Mouse (Mus musculus) kidney, embryonic 15.5 days (tissue): ENCODE results near the gene Xpo4. TPM values are rescaled to one million over a fixed set of nuclear protein-coding genes. Genes with fewer than 3 reads are reported as not detected.
A peak's percentile ranks its signal among the peaks of the same experiment; 100 is the strongest.

Experiments
- ATAC-seq: fragments of 200-750 bp; cut with Nextera tagmentation; replicated peaks from 2 replicates; pipeline ENCODE4 v1.8.0; 2017; ENCODE audit warnings: moderate TSS enrichment; ENCODE audit not compliant: low FRiP score
- H3K27ac ChIP-seq: fragments of 300-500 bp; sonication (generic); 2 replicates; pipeline ENCODE4 v1.5.1; 2015; ENCODE audit warnings: mild to moderate bottlenecking, inconsistent platforms
- H3K27me3 ChIP-seq: fragments of 300-500 bp; sonication (generic); 2 replicates; pipeline ENCODE4 v1.6.1; 2015; ENCODE audit warnings: inconsistent platforms
- H3K36me3 ChIP-seq: fragments of 300-500 bp; sonication (generic); 2 replicates; pipeline ENCODE4 v1.6.1; 2015; ENCODE audit warnings: inconsistent platforms
- H3K4me1 ChIP-seq: fragments of 300-500 bp; sonication (generic); 2 replicates; pipeline ENCODE4 v1.6.1; 2015; ENCODE audit warnings: inconsistent platforms
- H3K4me2 ChIP-seq: fragments of 300-500 bp; sonication (generic); 2 replicates; pipeline ENCODE4 v1.6.1; 2015; ENCODE audit warnings: moderate library complexity, mild to moderate bottlenecking, inconsistent platforms
- H3K4me3 ChIP-seq: fragments of 300-500 bp; sonication (generic); replicated peaks from 2 replicates; pipeline ENCODE4 v1.5.1; 2015; ENCODE audit warnings: mild to moderate bottlenecking, inconsistent platforms
- H3K9ac ChIP-seq: fragments of 300-500 bp; sonication (generic); 2 replicates; pipeline ENCODE4 v1.6.1; 2015; ENCODE audit warnings: mild to moderate bottlenecking, inconsistent platforms
- H3K9me3 ChIP-seq: fragments of 300-500 bp; sonication (generic); replicated peaks from 2 replicates; pipeline ENCODE4 v1.6.1; 2016; ENCODE audit warnings: inconsistent platforms
- WGBS: fragments of 180-500 bp; shearing (Covaris S2); methylation state at CpG from one replicate; pipeline ENCODE4 v1.1.7; 2015; ENCODE audit warnings: mixed read lengths; 5-methylcytosine and 5-hydroxymethylcytosine counted together
- polyA plus RNA-seq: library from polyadenylated mRNA; unstranded; fragments of >200 nt; fragmentation: Nextera tagmentation; extraction: Ambion mirVana; gene quantifications from 2 replicates; pipeline ENCODE4 v1.2.1, GENCODE M21; 2015

Gene Xpo4
- polyA plus RNA-seq, 1 experiment from 2014 or later, result 24.0 TPM

GRCm38 (mm10) chr14:57591830-57592229 lies 73.4 kb downstream of the Xpo4 start:
- Histone ChIP-seq H3K27ac (no peak overlapping the region), H3K36me3 (peaks cover 83% of the 10 kb centered on the region), H3K4me3 (no peak overlapping the region), H3K27me3 (no peaks in the 10 kb centered on the region), H3K4me2 (no peak overlapping the region), H3K9me3 (no peaks in the 10 kb centered on the region), H3K9ac (no peak overlapping the region), H3K4me1 (no peaks in the 10 kb centered on the region)
- ATAC-seq, result no peak
- WGBS, result 92% methylated on average over 3 of the region's 3 CpGs

- Histone ChIP-seq H3K4me2 (no peak overlapping the region), H3K27me3 (no peaks in the 10 kb centered on the region), H3K9ac (no peak overlapping the region), H3K27ac (no peak overlapping the region), H3K9me3 (0 out of 2 replicates have a peak, but pooled peaks cover 2% of the 10 kb centered on the region), H3K36me3 (peaks cover 34% of the 10 kb centered on the region), H3K4me3 (no peak overlapping the region), H3K4me1 (no peaks in the 10 kb centered on the region)
- ATAC-seq, result no peak
- 96% methylated on average over 2 of the region's 2 CpGs for WGBS
These were observed 88.7 kb downstream of the Xpo4 start for GRCm38 (mm10) chr14:57576364-57577060.

DNA sequence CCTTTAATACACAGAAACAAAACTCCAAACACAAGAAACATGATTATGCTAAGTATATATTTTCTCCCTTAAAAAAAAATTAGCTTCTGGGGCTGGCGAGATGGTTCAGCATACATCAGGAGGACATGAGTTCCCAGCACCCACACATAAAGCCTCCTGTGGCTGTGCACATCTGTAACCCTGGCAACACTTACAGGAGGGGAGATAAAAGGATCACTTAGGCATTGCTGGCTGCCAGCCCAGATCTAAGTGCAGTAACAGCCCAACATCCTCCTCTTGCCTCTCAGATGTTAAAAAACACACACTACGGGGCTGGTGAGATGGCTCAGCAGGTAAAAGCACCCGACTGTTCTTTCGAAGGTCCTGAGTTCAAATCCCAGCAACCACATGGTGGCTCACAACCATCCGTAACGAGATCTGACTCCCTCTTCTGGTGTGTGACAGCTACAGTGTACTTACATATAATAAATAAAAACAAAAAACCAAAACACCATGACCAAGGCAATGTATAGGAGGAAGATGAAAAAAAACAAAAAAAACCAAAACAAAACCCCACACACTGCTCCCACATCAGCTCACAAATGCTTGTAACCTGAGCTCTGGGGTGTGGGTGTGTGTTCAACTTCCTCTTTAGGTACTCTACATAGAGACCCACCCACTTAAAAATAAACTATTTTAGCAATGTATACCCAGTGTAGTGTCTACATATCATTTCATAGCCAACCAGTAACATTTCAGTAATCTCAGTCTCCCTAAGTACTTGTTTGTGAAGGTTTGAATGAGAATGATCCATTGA lies 90.2 kb downstream of the Xpo4 start:
- H3K27ac ChIP-seq, result no peak overlapping the region
- H3K4me2 ChIP-seq, result no peak overlapping the region
- 88% methylated on average over 6 of the region's 6 CpGs for WGBS
- H3K36me3 ChIP-seq, result peaks cover 21% of the 10 kb centered on the region
- H3K4me3 ChIP-seq, result no peak overlapping the region
- no peaks in the 10 kb centered on the region for H3K27me3 ChIP-seq
- ATAC-seq, result no peak
- 0 out of 2 replicates have a peak, but pooled peaks cover 2% of the 10 kb centered on the region for H3K9me3 ChIP-seq
- H3K9ac ChIP-seq, result no peak overlapping the region
- H3K4me1 ChIP-seq, result peaks cover 6% of the 10 kb centered on the region; the same call in 1 of the 2 replicates

DNA sequence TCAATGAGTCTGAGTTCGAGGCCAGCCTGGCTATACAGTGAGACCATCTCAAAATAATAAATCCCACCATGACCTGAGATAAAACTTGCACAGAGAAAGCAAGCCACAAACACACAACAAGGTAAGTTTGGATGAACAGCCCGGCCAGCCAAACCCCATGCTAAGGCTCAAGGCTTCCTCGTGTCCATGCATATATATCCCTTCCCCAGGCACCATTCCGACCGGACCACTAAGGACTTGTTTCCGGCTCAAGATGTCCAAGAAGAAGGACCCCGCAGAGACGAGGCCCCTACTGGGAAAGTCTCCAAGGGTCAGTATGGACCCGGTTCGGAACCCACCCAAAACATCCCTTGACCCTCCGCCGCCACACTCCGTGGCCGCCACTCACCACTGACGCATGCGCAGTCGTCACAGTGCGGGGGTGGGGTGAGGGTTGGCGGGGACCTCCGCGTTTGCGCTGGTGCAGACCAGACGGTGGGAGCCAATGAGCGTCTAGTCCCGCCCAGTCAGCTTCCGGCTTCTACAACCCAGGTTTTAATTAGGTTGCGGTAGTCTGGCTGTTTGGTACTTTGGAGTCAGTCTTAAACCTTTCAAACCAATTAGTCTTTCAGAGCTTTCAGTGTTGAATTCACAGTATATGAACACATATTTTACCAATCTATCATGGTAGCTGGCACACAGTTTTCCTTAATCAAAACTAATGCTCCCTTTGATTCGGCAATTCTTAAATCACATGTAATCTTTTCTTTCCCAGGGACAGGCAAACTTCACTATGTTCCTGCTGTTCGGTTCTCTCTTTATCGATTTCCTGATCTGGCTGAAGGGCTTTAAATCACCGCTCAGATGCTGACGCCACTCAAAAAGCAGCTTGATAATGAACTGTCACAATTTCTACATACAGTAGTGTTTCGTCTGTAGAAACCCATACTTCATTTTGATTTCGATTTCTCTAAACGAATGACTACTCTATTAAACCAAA lies 93.8 kb downstream of the Xpo4 start, which contains the start of gene Eef1akmt1:
Gene Eef1akmt1 (minus strand): TSS at position 458 of the 979 bp plus-strand sequence.
- H3K4me3 ChIP-seq, result peak within 1 kb of the TSS; percentile 79
- H3K9ac ChIP-seq, result peak within 1 kb of the TSS; percentile 59
- peaks cover 5% of the 10 kb centered on the region; the same call in 1 of the 2 replicates for H3K36me3 ChIP-seq
- peak; percentile 99 for ATAC-seq
- WGBS, result 9% methylated on average over 35 of the region's 35 CpGs
- peak within 1 kb of the TSS; percentile 81 for H3K27ac ChIP-seq
- H3K4me2 ChIP-seq, result peak within 1 kb of the TSS; percentile 65
- peaks cover 6% of the 10 kb centered on the region; the same call in 1 of the 2 replicates for H3K4me1 ChIP-seq
- 0 out of 2 replicates have a peak, but pooled peaks cover 2% of the 10 kb centered on the region for H3K9me3 ChIP-seq
- no peaks in the 10 kb centered on the region for H3K27me3 ChIP-seq

- Histone ChIP-seq H3K4me2 (no peak overlapping the region), H3K4me1 (peaks cover 2% of the 10 kb centered on the region; the same call in 1 of the 2 replicates), H3K27me3 (no peaks in the 10 kb centered on the region), H3K9ac (no peak overlapping the region), H3K9me3 (no peaks in the 10 kb centered on the region), H3K4me3 (no peak overlapping the region), H3K36me3 (peaks cover 12% of the 10 kb centered on the region), H3K27ac (no peak overlapping the region)
- ATAC-seq, result no peak
- 90% methylated on average over 6 of the region's 6 CpGs for WGBS
These were observed 99.6 kb downstream of the Xpo4 start for GRCm38 (mm10) chr14:57565626-57566025.

- H3K36me3 ChIP-seq, result 0 out of 2 replicates have a peak, but pooled peaks cover 3% of the 10 kb centered on the region
- no peak overlapping the region for H3K4me2 ChIP-seq
- H3K4me1 ChIP-seq, result no peaks in the 10 kb centered on the region
- no peak overlapping the region for H3K27ac ChIP-seq
- no peaks in the 10 kb centered on the region for H3K27me3 ChIP-seq
- WGBS, result 83% methylated on average over 1 of the region's 1 CpGs
- H3K9ac ChIP-seq, result no peak overlapping the region
- H3K9me3 ChIP-seq, result no peaks in the 10 kb centered on the region
- no peak overlapping the region for H3K4me3 ChIP-seq
- ATAC-seq, result no peak
These were observed 108.3 kb downstream of the Xpo4 start for GRCm38 (mm10) chr14:57556922-57557321.

DNA sequence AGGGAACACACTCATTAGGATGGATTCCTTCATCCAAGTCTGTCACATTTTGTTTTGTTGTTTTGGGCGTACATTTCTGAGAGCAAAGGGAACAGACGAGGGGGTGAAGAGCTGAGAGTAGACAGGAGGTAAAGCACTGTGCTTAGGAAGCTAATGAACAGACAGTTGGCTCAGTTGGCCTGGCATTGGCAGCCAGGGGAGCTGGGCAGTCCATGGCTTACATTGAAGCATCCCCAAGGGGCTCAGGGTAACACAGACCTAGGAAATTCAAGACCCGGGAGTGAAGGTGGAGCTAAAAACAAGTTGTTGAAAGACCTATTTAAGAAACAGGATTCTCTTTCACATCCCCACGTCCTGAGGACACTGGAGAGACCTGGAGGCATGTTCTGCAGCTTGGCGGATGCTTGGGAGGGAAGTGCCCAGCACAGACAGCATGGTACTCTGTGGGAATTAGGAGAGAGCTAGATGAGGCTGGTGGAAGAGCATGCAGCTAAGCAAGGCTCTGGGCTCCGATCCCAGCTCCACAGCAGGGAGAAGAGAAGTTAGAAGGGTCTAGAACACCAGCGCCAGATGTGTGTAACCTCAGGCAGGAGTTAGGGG lies 109.7 kb downstream of the Xpo4 start:
- H3K4me1 ChIP-seq, result no peaks in the 10 kb centered on the region
- H3K4me3 ChIP-seq, result no peak overlapping the region
- no peak overlapping the region for H3K27ac ChIP-seq
- WGBS, result 82% methylated on average over 7 of the region's 7 CpGs
- H3K36me3 ChIP-seq, result 0 out of 2 replicates have a peak, but pooled peaks cover 3% of the 10 kb centered on the region
- H3K27me3 ChIP-seq, result no peaks in the 10 kb centered on the region
- H3K4me2 ChIP-seq, result no peak overlapping the region
- ATAC-seq, result no peak
- no peak overlapping the region for H3K9ac ChIP-seq
- H3K9me3 ChIP-seq, result no peaks in the 10 kb centered on the region

- Histone ChIP-seq H3K9ac (no peak overlapping the region), H3K4me3 (no peak overlapping the region), H3K27ac (no peak overlapping the region), H3K4me2 (no peak overlapping the region), H3K27me3 (no peaks in the 10 kb centered on the region), H3K4me1 (no peaks in the 10 kb centered on the region), H3K9me3 (no peaks in the 10 kb centered on the region), H3K36me3 (peaks cover 11% of the 10 kb centered on the region; the same call in 1 of the 2 replicates)
- 84% methylated on average over 5 of the region's 5 CpGs for WGBS
- no peak for ATAC-seq
These were observed 110.8 kb downstream of the Xpo4 start for GRCm38 (mm10) chr14:57554434-57554833.

GRCm38 (mm10) chr14:57552945-57553344 lies 112.3 kb downstream of the Xpo4 start:
- H3K4me2 ChIP-seq, result no peak overlapping the region
- no peak overlapping the region for H3K9ac ChIP-seq
- no peak overlapping the region for H3K4me3 ChIP-seq
- no peaks in the 10 kb centered on the region for H3K27me3 ChIP-seq
- H3K27ac ChIP-seq, result no peak overlapping the region
- H3K4me1 ChIP-seq, result no peaks in the 10 kb centered on the region
- no peak for ATAC-seq
- no peaks in the 10 kb centered on the region for H3K9me3 ChIP-seq
- peaks cover 19% of the 10 kb centered on the region for H3K36me3 ChIP-seq

DNA sequence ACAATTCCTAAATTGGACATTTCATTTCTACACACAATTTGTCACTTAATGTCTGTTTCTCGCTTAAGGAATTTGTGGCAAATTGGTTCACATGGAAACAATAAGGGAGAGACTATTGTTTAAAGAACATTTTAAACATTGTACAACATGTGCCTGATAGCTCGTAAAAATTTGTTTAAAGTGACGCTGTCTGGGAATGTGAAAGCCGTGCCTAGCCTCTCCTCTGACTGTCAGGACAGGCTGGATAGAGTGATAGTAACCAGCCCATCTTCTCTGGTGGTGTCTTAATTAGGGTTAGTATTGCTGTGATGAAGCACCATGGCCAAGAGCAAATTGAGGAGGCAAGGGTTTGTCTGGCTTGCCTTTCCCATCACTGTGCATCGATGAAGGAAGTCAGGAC lies 118.2 kb downstream of the Xpo4 start:
- 75% methylated on average over 5 of the region's 5 CpGs for WGBS
- H3K4me3 ChIP-seq, result no peak overlapping the region
- H3K9ac ChIP-seq, result no peak overlapping the region
- peaks cover 12% of the 10 kb centered on the region for H3K4me1 ChIP-seq
- no peak overlapping the region for H3K27ac ChIP-seq
- no peak overlapping the region for H3K4me2 ChIP-seq
- H3K36me3 ChIP-seq, result peaks cover 16% of the 10 kb centered on the region
- no peaks in the 10 kb centered on the region for H3K9me3 ChIP-seq
- no peak for ATAC-seq
- H3K27me3 ChIP-seq, result no peaks in the 10 kb centered on the region

DNA sequence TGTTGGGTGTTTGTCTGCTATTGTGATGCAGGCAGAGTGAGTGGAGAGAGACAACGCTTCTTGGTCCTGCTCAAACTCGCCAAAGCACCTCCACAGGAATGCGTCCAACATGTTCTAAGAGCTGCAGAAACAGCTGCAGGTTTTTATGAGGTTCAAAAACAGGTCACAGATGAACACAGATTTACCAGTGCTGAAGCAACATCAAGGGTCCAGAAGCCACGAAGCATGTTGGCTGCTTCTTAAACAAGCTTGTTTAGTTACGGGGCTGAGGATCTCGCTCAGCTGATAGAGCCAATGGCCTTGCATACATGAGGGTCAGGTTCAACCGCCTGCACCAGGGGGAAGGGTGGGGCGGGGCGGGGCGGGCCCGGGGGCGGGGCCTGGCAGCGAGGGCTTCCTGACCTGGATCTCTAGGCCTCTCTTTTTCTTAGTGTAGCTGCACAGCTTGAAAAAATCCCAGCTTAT lies 118.6 kb downstream of the Xpo4 start:
- H3K9ac ChIP-seq, result no peak overlapping the region
- 0 out of 2 replicates have a peak overlapping the region, but pooled peaks have one; percentile 8 for H3K4me2 ChIP-seq

More for the DNA sequence above, 118.6 kb downstream of the Xpo4 start:
- ATAC-seq, result peak; percentile 83
- WGBS, result 15% methylated on average over 13 of the region's 13 CpGs
- Histone ChIP-seq H3K9me3 (no peaks in the 10 kb centered on the region), H3K27ac (no peak overlapping the region), H3K4me1 (peaks cover 12% of the 10 kb centered on the region), H3K4me3 (no peak overlapping the region), H3K27me3 (no peaks in the 10 kb centered on the region), H3K36me3 (peaks cover 16% of the 10 kb centered on the region)
